Mouse (Mus musculus) liver, postnatal 0 days (tissue): ENCODE results near the gene Celf2. TPM values are rescaled to one million over a fixed set of nuclear protein-coding genes. Genes with fewer than 3 reads are reported as not detected.

Experiments used
- ATAC-seq: fragments of 200-750 bp; cut with Nextera tagmentation; 2 replicates; pipeline ENCODE4 v1.8.0; 2017; ENCODE audit warnings: mild to moderate bottlenecking, moderate library complexity
- DNase-seq: peaks from one replicate; pipeline ENCODE4 v3.0.0-alpha.2; 2016
- H3K27ac ChIP-seq: fragments of 300-500 bp; sonication (generic); 2 replicates; pipeline ENCODE4 v1.5.1; 2014; ENCODE audit warnings: antibody characterized with exemption, moderate library complexity, mild to moderate bottlenecking, low read depth
- H3K27me3 ChIP-seq: fragments of 300-500 bp; sonication (generic); 2 replicates; pipeline ENCODE4 v1.6.1; 2014; ENCODE audit warnings: low read length, control low read depth, mixed read lengths; ENCODE audit not compliant: insufficient read depth
- H3K36me3 ChIP-seq: fragments of 300-500 bp; sonication (generic); replicated peaks from 2 replicates; pipeline ENCODE4 v1.6.1; 2014; ENCODE audit warnings: mild to moderate bottlenecking, control low read depth, low read length, moderate library complexity, mixed read lengths; ENCODE audit not compliant: insufficient read depth
- H3K4me1 ChIP-seq: fragments of 300-500 bp; sonication (generic); 2 replicates; pipeline ENCODE4 v1.6.1; 2014; ENCODE audit warnings: antibody characterized with exemption, mild to moderate bottlenecking, control low read depth; ENCODE audit not compliant: insufficient read depth
- H3K4me2 ChIP-seq: fragments of 300-500 bp; sonication (generic); 2 replicates; pipeline ENCODE4 v1.6.1; 2014; ENCODE audit warnings: low read depth, mild to moderate bottlenecking, low read length, moderate library complexity, mixed read lengths
- H3K4me3 ChIP-seq: fragments of 300-500 bp; sonication (generic); 2 replicates; pipeline ENCODE4 v1.5.1; 2014; ENCODE audit warnings: low read depth, low read length
- H3K9ac ChIP-seq: fragments of 300-500 bp; sonication (generic); replicated peaks from 2 replicates; pipeline ENCODE4 v1.6.1; 2014; ENCODE audit warnings: mild to moderate bottlenecking, moderate library complexity
- H3K9me3 ChIP-seq: fragments of 300-500 bp; sonication (generic); 2 replicates; pipeline ENCODE4 v1.6.1; 2016; ENCODE audit warnings: mild to moderate bottlenecking, control low read depth, low read length, mixed read lengths
- CTCF ChIP-seq: sonication (generic); IDR thresholded peaks from 2 replicates; pipeline ENCODE4 v1.5.1; 2016; ENCODE audit warnings: antibody characterized with exemption, low read depth
- EP300 ChIP-seq: IDR thresholded peaks from 2 replicates; pipeline ENCODE4 v1.6.1; 2016; ENCODE audit warnings: antibody characterized with exemption, low read depth, mild to moderate bottlenecking
- WGBS: fragments of 180-500 bp; shearing (Covaris S2); extraction: QIAGEN DNeasy Blood & Tissue Kit; methylation state at CpG from one replicate; pipeline ENCODE4 v1.1.7; 2014; ENCODE audit not compliant: insufficient replicate concordance; 5-methylcytosine and 5-hydroxymethylcytosine counted together
- polyA plus RNA-seq: library from polyadenylated mRNA; unstranded; fragments of >200 nt; fragmentation: Nextera tagmentation; extraction: Ambion mirVana; gene quantifications from 2 replicates; pipeline ENCODE4 v1.2.1, GENCODE M21; 2015

Celf2 gene
- polyA plus RNA-seq, 1 experiment from 2014 or later, result 13.5 TPM

- Histone ChIP-seq H3K4me3 (no peak overlapping the region), H3K9ac (no peak overlapping the region), H3K27me3 (no peaks in the 10 kb centered on the region), H3K9me3 (no peaks in the 10 kb centered on the region), H3K4me1 (no peaks in the 10 kb centered on the region), H3K4me2 (no peak overlapping the region), H3K36me3 (peaks cover 6% of the 10 kb centered on the region), H3K27ac (no peak overlapping the region)
- DNase-seq (no peak), ATAC-seq (no peak)
- TF ChIP-seq EP300 (no peak), CTCF (no peak)
- WGBS, result 77% methylated on average over 14 of the region's 14 CpGs
These were observed 950.8 kb downstream of the Celf2 start for GRCm38 (mm10) chr2:6558303-6559254.

DNA sequence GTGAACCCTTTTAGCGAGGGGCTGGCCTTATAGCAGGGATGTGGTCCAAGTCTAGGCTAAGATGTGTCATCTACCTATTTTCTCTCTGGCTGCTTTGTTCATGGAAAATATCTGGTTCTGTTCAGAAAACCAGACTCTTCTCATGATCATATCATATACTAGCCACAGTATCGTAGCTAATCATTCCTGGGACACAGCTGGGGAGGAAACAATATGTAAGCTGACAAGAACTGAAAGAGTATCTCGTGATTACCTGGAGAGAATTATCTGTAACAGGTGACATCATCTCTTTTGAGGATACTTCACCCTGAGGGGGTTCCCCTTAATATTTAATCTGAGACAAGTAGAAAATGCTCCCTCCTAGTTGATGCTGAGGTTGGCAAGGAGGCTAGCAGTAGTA is 951.6 kb downstream of the Celf2 start:
- no peak overlapping the region for H3K27ac ChIP-seq
- H3K4me2 ChIP-seq, result no peak overlapping the region
- DNase-seq, result no peak
- no peaks in the 10 kb centered on the region for H3K27me3 ChIP-seq
- H3K4me1 ChIP-seq, result no peaks in the 10 kb centered on the region
- H3K4me3 ChIP-seq, result no peak overlapping the region
- no peaks in the 10 kb centered on the region for H3K9me3 ChIP-seq
- 68% methylated on average over 3 of the region's 3 CpGs for WGBS
- TF ChIP-seq EP300 (no peak), CTCF (no peak)
- no peak for ATAC-seq
- no peak overlapping the region for H3K9ac ChIP-seq
- H3K36me3 ChIP-seq, result peaks cover 6% of the 10 kb centered on the region

GRCm38 (mm10) chr2:6556913-6557312 is 952.5 kb downstream of the Celf2 start:
- Histone ChIP-seq H3K4me1 (no peaks in the 10 kb centered on the region), H3K9ac (no peak overlapping the region), H3K27me3 (no peaks in the 10 kb centered on the region), H3K36me3 (peaks cover 6% of the 10 kb centered on the region), H3K9me3 (no peaks in the 10 kb centered on the region), H3K4me3 (no peak overlapping the region), H3K4me2 (no peak overlapping the region), H3K27ac (no peak overlapping the region)
- DNase-seq, result no peak
- no peak for ATAC-seq
- WGBS, result 78% methylated on average over 2 of the region's 2 CpGs
- TF ChIP-seq CTCF, result no peak

DNA sequence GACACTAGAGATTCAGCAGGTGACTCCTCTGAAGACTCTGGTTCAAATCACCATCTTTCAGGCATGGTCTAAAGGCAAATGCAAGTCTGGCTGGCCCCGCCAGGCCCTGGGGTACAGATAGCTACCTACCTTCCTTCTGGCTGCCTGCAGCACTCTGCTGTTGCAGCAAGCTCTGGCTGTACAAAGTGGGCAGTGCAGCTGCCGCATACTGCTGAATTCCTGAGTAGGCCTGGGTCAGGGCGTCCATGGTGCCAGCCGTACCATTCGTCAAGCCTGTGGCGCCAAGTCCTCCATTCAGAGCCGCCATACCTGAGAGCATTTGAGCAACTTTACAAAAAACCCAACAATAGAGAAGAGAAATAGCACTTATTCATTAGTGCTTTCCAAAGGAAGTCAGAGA is 955.7 kb downstream of the Celf2 start:
- Histone ChIP-seq H3K27me3 (no peaks in the 10 kb centered on the region), H3K27ac (no peak overlapping the region), H3K4me3 (no peak overlapping the region), H3K9me3 (no peaks in the 10 kb centered on the region), H3K9ac (no peak overlapping the region), H3K4me2 (no peak overlapping the region), H3K4me1 (no peaks in the 10 kb centered on the region), H3K36me3 (peaks cover 11% of the 10 kb centered on the region)
- no peak for ATAC-seq
- 87% methylated on average over 7 of the region's 7 CpGs for WGBS
- TF ChIP-seq EP300, result no peak
- no peak for TF ChIP-seq CTCF
- no peak for DNase-seq

DNA sequence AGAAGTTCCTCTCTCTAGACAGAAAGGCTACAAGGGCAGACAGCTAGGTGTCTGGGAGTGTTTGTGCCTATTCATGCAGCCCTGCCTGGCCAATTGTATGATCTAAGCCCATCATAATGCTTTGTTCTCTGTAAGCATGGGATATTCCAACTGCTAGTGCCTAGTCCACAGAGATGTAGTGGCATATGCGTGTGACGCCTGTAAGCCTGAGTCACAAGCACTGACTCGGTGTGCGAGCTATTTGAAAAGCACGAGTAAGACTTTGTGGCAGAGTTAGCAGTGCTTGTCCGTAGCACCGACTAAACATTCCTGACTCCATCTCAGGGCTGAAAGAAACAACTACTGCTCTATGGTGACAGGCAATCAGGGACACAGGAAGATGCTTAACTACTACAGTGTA is 960.1 kb downstream of the Celf2 start:
- H3K9ac ChIP-seq, result no peak overlapping the region
- 84% methylated on average over 7 of the region's 7 CpGs for WGBS
- no peak overlapping the region for H3K4me2 ChIP-seq
- DNase-seq (no peak), ATAC-seq (no peak)
- no peak overlapping the region for H3K27ac ChIP-seq
- no peaks in the 10 kb centered on the region for H3K4me1 ChIP-seq
- H3K4me3 ChIP-seq, result no peak overlapping the region
- H3K36me3 ChIP-seq, result peaks cover 9% of the 10 kb centered on the region; the same call in 1 of the 2 replicates
- no peaks in the 10 kb centered on the region for H3K9me3 ChIP-seq
- no peaks in the 10 kb centered on the region for H3K27me3 ChIP-seq
- TF ChIP-seq EP300, result no peak
- no peak for TF ChIP-seq CTCF

GRCm38 (mm10) chr2:6547139-6547664 is 962.2 kb downstream of the Celf2 start:
- no peak overlapping the region for H3K4me2 ChIP-seq
- ATAC-seq, result no peak
- no peak overlapping the region for H3K4me3 ChIP-seq

More at GRCm38 (mm10) chr2:6547139-6547664, 962.2 kb downstream of the Celf2 start:
- no peak for DNase-seq
- Histone ChIP-seq H3K9me3 (no peaks in the 10 kb centered on the region), H3K4me1 (no peaks in the 10 kb centered on the region), H3K27ac (no peak overlapping the region), H3K36me3 (peaks cover 9% of the 10 kb centered on the region; the same call in 1 of the 2 replicates), H3K27me3 (no peaks in the 10 kb centered on the region), H3K9ac (no peak overlapping the region)
- 64% methylated on average over 9 of the region's 9 CpGs for WGBS
- TF ChIP-seq EP300 (no peak), CTCF (no peak)
